Mouse (Mus musculus): ENCODE measurements around the gene Ctso. TPM values are rescaled to one million over a fixed set of nuclear protein-coding genes. Genes with fewer than 3 reads are reported as not detected.

The Ctso gene
- total and polyA plus RNA-seq, 3 experiments: 2.3 to 10.3 (median 3.6) TPM

DNA sequence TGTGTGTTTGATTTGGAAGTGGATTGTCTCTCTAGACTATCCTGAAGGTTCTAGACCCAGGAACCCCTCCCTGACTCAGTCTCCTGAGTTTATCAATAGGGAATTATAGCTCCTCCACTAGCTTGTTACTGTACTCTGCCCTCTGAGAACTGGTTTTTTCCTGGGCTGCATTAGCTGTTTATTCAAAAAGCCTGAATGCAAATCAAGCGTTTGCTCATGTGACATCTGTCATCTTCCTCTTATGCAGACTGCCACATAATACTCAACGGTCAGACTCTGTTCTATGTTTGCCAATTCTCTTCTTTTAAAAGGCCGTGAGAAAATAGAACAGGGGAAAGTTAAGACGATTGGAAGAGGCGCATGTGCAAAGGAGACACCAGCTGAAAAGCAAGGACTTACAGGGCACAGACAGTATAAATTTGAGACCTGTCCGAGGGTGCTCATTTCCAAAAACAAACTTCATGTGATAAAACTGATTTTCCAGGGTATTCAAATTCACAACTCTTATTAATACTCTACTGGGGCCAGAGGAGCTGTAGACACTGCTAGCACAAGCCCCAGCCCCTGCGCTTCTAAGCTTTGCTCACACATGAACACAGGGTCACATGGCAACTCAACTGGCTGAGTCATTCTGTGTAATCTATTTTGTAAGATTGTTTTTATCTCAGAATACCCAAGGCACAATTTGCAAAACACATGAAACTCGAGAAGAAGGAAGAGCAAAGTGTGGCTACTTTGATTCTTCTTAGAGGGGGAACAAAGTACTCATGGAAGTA, 50.9 kb downstream of the Ctso start:
- TF ChIP-seq CTCF (IDR thresholded peaks at IDR 0.05; ENCODE audit: low read depth, low read length): no peak
- no peak for TF ChIP-seq GATA2 (IDR thresholded peaks at IDR 0.05; ENCODE audit: borderline replicate concordance, low read depth, low read length)
- no peak for TF ChIP-seq GATA1 (IDR thresholded peaks at IDR 0.05; ENCODE audit: borderline replicate concordance, low read length)
- TF ChIP-seq POLR2AphosphoS5 (IDR thresholded peaks at IDR 0.05; ENCODE audit: insufficient replicate concordance, low read depth, low read length): no peak
- TF ChIP-seq TAL1 (conservative IDR thresholded peaks at IDR 0.05; ENCODE audit: low read depth, low read length): no peak
- H3K4me3 ChIP-seq (ENCODE audit: low read depth, low read length): no peak overlapping the region

DNA sequence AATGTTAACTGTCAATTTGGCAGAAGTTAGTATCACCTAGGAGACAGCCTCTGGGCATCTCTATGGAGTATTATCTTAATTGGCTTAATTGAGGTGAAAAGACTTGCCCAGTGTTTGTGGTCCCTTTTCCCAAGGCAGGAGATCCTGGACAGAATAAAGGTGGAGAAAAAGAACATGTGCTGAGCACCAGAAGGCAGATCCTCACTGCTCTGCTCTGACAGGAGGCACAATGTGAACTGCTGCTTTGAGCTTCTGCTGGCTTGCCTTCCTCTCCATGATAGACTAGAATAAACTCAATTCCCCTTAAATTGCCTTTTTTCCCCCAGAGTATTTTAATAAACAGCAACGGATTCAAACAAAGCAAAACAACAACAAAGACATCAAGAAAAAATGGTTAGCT, 52.7 kb downstream of the Ctso start:
- Histone ChIP-seq H3K9me3 (replicated peaks) (no peaks in the 10 kb centered on the region), H3K4me1 (ENCODE audit: insufficient read depth, low read depth, low read length) (no peaks in the 10 kb centered on the region), H3K27me3 (ENCODE audit: insufficient read depth, low read length) (no peaks in the 10 kb centered on the region), H3K36me3 (replicated peaks) (no peaks in the 10 kb centered on the region), H3K4me3 (ENCODE audit: low read depth, low read length) (no peak overlapping the region)
- no peak for TF ChIP-seq POLR2AphosphoS5 (IDR thresholded peaks at IDR 0.05; ENCODE audit: insufficient replicate concordance, low read depth, low read length)
- TF ChIP-seq CTCF (IDR thresholded peaks at IDR 0.05; ENCODE audit: low read depth, low read length): no peak
- TF ChIP-seq GATA1 (IDR thresholded peaks at IDR 0.05; ENCODE audit: borderline replicate concordance, low read length): no peak
- TF ChIP-seq TAL1 (conservative IDR thresholded peaks at IDR 0.05; ENCODE audit: low read depth, low read length): no peak
- no peak for TF ChIP-seq GATA2 (IDR thresholded peaks at IDR 0.05; ENCODE audit: borderline replicate concordance, low read depth, low read length)
- DNase-seq (ENCODE audit: low spot score) (no peak), ATAC-seq (ENCODE audit: extremely low read depth, insufficient number of reproducible peaks, low FRiP score, poor library complexity, severe bottlenecking) (no peak)

More for the DNA sequence above, 50.9 kb downstream of the Ctso start:
- DNase-seq (ENCODE audit: low spot score) (no peak), ATAC-seq (ENCODE audit: extremely low read depth, insufficient number of reproducible peaks, low FRiP score, poor library complexity, severe bottlenecking) (no peak)
- no peaks in the 10 kb centered on the region for H3K36me3 ChIP-seq (replicated peaks)
- H3K4me1 ChIP-seq (ENCODE audit: insufficient read depth, low read depth, low read length): no peaks in the 10 kb centered on the region
- H3K27me3 ChIP-seq (ENCODE audit: insufficient read depth, low read length): no peaks in the 10 kb centered on the region
- no peaks in the 10 kb centered on the region for H3K9me3 ChIP-seq (replicated peaks)

GRCm38 (mm10) chr3:81986103-81986502, 53.7 kb downstream of the Ctso start:
- no peaks in the 10 kb centered on the region for H3K9me3 ChIP-seq (replicated peaks)
- H3K36me3 ChIP-seq (replicated peaks): no peaks in the 10 kb centered on the region
- H3K27me3 ChIP-seq (ENCODE audit: insufficient read depth, low read length): no peaks in the 10 kb centered on the region
- H3K4me3 ChIP-seq (ENCODE audit: low read depth, low read length): no peak overlapping the region
- DNase-seq (ENCODE audit: low spot score) (no peak), ATAC-seq (ENCODE audit: extremely low read depth, insufficient number of reproducible peaks, low FRiP score, poor library complexity, severe bottlenecking) (no peak)
- TF ChIP-seq GATA2 (IDR thresholded peaks at IDR 0.05; ENCODE audit: borderline replicate concordance, low read depth, low read length) (no peak), CTCF (IDR thresholded peaks at IDR 0.05; ENCODE audit: low read depth, low read length) (no peak), GATA1 (IDR thresholded peaks at IDR 0.05; ENCODE audit: borderline replicate concordance, low read length) (no peak), TAL1 (conservative IDR thresholded peaks at IDR 0.05; ENCODE audit: low read depth, low read length) (no peak), POLR2AphosphoS5 (IDR thresholded peaks at IDR 0.05; ENCODE audit: insufficient replicate concordance, low read depth, low read length) (no peak)
- H3K4me1 ChIP-seq (ENCODE audit: insufficient read depth, low read depth, low read length): no peaks in the 10 kb centered on the region

DNA sequence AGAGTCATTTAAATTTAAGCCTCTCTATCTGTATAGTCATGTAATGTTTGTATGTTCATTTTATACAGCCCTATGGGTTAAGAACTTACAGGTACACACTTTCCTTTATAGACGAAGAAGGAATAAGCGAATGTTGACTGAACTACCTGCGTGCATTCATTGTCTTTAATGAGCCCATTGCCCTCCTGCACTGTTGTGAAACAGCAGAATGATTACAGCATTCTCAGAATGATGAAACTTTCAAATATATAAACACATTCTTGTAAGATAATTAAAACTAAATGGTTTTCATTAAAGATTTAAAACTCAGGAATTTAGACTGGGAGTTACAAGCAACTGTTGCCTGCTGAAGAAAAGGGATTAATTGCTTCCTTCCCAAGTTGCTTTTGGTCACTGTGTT, 55.2 kb downstream of the Ctso start:
- no peaks in the 10 kb centered on the region for H3K27me3 ChIP-seq (ENCODE audit: insufficient read depth, low read length)
- H3K4me3 ChIP-seq (ENCODE audit: low read depth, low read length): no peak overlapping the region
- H3K4me1 ChIP-seq (ENCODE audit: insufficient read depth, low read depth, low read length): no peaks in the 10 kb centered on the region
- H3K36me3 ChIP-seq (replicated peaks): no peaks in the 10 kb centered on the region
- ATAC-seq (ENCODE audit: extremely low read depth, insufficient number of reproducible peaks, low FRiP score, poor library complexity, severe bottlenecking) (no peak), DNase-seq (ENCODE audit: low spot score) (no peak)
- no peak for TF ChIP-seq GATA1 (IDR thresholded peaks at IDR 0.05; ENCODE audit: borderline replicate concordance, low read length)
- no peak for TF ChIP-seq GATA2 (IDR thresholded peaks at IDR 0.05; ENCODE audit: borderline replicate concordance, low read depth, low read length)
- no peak for TF ChIP-seq POLR2AphosphoS5 (IDR thresholded peaks at IDR 0.05; ENCODE audit: insufficient replicate concordance, low read depth, low read length)
- TF ChIP-seq CTCF (IDR thresholded peaks at IDR 0.05; ENCODE audit: low read depth, low read length): no peak
- no peak for TF ChIP-seq TAL1 (conservative IDR thresholded peaks at IDR 0.05; ENCODE audit: low read depth, low read length)
- H3K9me3 ChIP-seq (replicated peaks): no peaks in the 10 kb centered on the region

DNA sequence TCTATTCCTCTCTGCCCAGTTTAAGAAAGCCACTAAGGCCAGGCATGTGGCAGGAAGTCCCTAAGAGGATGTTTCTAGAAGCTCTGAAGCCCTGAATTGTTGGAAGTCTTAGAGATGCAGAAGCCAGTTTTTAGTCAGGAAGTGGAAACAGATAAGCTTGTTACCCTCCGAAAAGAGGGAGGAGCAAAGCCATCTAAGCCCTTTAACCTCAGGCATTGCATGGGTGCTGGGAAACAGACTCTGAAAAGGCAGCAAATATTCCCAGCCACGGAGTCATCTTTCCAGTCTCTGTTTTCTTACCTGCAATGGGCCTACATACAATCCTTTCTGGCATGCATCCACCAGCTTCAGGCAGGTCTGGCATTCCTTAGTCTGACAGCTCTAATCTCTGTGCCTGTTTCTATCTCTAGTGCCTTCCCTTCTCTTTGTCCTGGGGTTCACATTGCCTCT, 57.3 kb downstream of the Ctso start:
- no peaks in the 10 kb centered on the region for H3K36me3 ChIP-seq (replicated peaks)
- H3K4me1 ChIP-seq (ENCODE audit: insufficient read depth, low read depth, low read length): no peaks in the 10 kb centered on the region
- H3K9me3 ChIP-seq (replicated peaks): no peaks in the 10 kb centered on the region
- H3K4me3 ChIP-seq (ENCODE audit: low read depth, low read length): no peak overlapping the region
- H3K27me3 ChIP-seq (ENCODE audit: insufficient read depth, low read length): no peaks in the 10 kb centered on the region
- ATAC-seq (ENCODE audit: extremely low read depth, insufficient number of reproducible peaks, low FRiP score, poor library complexity, severe bottlenecking): no peak
- no peak for DNase-seq (ENCODE audit: low spot score)
- no peak for TF ChIP-seq GATA1 (IDR thresholded peaks at IDR 0.05; ENCODE audit: borderline replicate concordance, low read length)
- TF ChIP-seq CTCF (IDR thresholded peaks at IDR 0.05; ENCODE audit: low read depth, low read length): no peak
- no peak for TF ChIP-seq TAL1 (conservative IDR thresholded peaks at IDR 0.05; ENCODE audit: low read depth, low read length)
- TF ChIP-seq GATA2 (IDR thresholded peaks at IDR 0.05; ENCODE audit: borderline replicate concordance, low read depth, low read length): no peak
- no peak for TF ChIP-seq POLR2AphosphoS5 (IDR thresholded peaks at IDR 0.05; ENCODE audit: insufficient replicate concordance, low read depth, low read length)

- no peaks in the 10 kb centered on the region for H3K36me3 ChIP-seq (replicated peaks)
- DNase-seq (ENCODE audit: low spot score) (no peak), ATAC-seq (ENCODE audit: extremely low read depth, insufficient number of reproducible peaks, low FRiP score, poor library complexity, severe bottlenecking) (no peak)
- no peak overlapping the region for H3K4me3 ChIP-seq (ENCODE audit: low read depth, low read length)
- H3K9me3 ChIP-seq (replicated peaks): no peaks in the 10 kb centered on the region
- H3K4me1 ChIP-seq (ENCODE audit: insufficient read depth, low read depth, low read length): no peaks in the 10 kb centered on the region
- no peaks in the 10 kb centered on the region for H3K27me3 ChIP-seq (ENCODE audit: insufficient read depth, low read length)
- TF ChIP-seq GATA2 (IDR thresholded peaks at IDR 0.05; ENCODE audit: borderline replicate concordance, low read depth, low read length): no peak
- no peak for TF ChIP-seq POLR2AphosphoS5 (IDR thresholded peaks at IDR 0.05; ENCODE audit: insufficient replicate concordance, low read depth, low read length)
- TF ChIP-seq GATA1 (IDR thresholded peaks at IDR 0.05; ENCODE audit: borderline replicate concordance, low read length): no peak
- TF ChIP-seq TAL1 (conservative IDR thresholded peaks at IDR 0.05; ENCODE audit: low read depth, low read length): no peak
- no peak for TF ChIP-seq CTCF (IDR thresholded peaks at IDR 0.05; ENCODE audit: low read depth, low read length)
Observed at GRCm38 (mm10) chr3:81990531-81990930, 58.1 kb downstream of the Ctso start.
